Mouse (Mus musculus) left cerebral cortex, adult 8-10 months (tissue): ENCODE results near the gene H13. TPM values are rescaled to one million over a fixed set of nuclear protein-coding genes. Genes with fewer than 3 reads are reported as not detected.

ENCODE experiments used
- DNase-seq, 2 experiments: peaks; one replicate each; pipeline ENCODE4 v3.0.0; 2022; ENCODE audit warnings: low spot score in 2 of 2
- total RNA-seq, 4 experiments: library from RNA; stranded (reverse); gene quantifications; 2 replicates each; pipeline ENCODE4 v1.2.4; 2022

Gene H13
- total RNA-seq, 4 experiments from 2014 or later = 59.6 to 78.5 (median 71.8) TPM

GRCm38 (mm10) chr2:152733201-152733600, 63.9 kb downstream of the H13 start:
- no peak for DNase-seq

DNA sequence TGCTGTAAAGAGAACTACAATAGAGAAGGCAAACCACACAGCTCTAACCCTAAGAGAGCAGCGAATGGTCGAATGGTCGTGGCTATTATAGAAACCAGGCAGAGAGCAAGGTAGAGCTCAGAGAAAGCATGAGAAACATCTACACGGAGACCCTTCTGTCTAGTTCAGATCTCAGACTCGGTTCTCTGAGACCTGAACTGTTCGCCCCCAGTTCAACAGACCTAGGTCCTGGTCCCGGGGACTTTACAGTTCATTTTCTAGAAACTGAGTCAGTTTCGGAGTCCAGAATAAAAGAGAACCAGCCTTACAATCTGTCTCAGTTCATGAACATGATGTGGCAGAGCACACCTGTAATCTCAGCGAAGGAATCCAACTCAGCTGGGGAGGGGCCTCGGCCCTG, 65.2 kb downstream of the H13 start:
- no peak for DNase-seq

GRCm38 (mm10) chr2:152734984-152735383, 65.7 kb downstream of the H13 start:
- DNase-seq = peak; percentile 72 to 95

GRCm38 (mm10) chr2:152736090-152736601, 66.9 kb downstream of the H13 start, which contains the start of gene Id1:
Gene Id1 (plus strand): TSS chr2:152736251.
- DNase-seq = peak; percentile 34 to 57

GRCm38 (mm10) chr2:152736748-152737147, 67.5 kb downstream of the H13 start:
- no peak for DNase-seq

- DNase-seq = no peak
Measured at GRCm38 (mm10) chr2:152737306-152738221, 68.3 kb downstream of the H13 start.

- DNase-seq = no peak
Measured at GRCm38 (mm10) chr2:152738341-152738740, 69.1 kb downstream of the H13 start.

DNA sequence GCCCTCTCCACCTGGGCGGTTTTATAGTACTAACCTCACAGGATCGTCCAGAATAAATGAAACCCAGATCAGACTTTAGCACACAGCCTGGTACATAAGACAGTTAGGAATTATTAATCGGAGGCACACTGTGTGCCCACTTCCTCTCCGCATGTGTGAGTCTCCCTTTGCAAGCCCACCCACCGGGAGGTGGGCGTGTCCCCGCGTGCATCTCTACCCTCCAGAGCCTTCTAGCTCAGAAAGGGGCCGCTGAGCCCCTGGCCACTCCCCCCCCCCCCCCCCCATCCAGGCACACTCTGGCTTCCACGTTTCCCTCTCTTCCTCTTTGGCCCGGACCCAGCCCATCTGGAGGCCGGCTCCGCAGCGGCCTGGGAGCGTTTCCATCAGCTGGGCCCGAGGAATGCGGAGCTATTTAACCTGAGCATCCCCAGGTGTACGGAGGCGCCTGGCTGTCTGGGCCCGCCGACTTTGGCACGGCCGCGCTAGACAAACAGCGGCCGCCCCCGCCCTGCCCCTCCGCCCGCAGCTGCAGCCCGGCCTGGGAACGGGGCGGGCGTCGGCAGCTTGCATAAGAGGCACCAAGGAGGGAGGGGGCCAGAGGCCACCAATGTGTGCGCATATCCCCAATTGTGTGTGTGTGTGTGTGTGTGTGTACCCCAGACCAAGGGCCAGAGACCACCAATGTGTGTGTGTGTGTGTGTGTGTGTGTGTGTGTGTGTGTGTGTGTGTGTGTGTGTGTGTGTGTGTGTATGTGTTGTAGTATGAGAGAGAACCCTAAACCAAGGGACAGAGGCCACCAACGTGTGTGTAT, 70.0 kb downstream of the H13 start:
- DNase-seq = no peak

DNA sequence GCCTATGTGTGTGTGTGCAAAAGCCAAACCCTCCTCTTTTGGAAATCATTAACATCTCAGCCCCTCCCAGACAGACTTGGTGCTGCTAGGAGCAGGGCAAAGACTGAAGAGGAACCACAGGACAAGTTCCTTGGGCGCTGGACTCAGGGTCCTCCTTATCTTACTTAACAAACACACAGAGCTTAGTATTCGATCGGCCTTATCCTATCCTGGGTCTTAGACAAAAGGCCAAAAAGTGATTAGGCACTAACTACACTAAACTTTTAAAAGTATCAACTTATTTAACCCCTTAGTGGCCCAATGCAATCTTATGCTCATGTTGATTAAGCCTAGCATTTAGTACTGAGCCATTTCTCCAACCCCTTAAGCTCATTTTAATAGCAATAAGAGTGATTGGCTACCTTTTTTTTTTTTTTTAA, 70.6 kb downstream of the H13 start:
- no peak for DNase-seq

DNA sequence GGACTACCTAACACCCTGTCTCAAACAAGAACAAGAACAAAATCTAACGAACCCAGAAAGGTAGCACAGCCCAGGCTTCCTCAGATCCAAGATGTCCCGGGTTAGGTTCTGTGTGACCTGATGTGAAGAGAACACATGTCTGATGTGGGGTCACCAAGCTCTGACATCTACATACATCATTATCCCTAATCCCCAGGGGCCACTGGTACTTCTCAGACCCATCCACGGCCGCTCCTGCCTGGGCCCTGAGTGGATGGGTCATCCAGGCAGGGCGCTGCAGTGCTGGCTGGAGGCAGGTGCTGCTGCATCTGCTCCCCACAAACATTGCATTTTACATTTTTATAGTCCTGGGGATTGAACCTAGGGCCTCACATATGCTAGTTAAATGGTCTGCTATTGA, 71.2 kb downstream of the H13 start:
- DNase-seq = no peak

DNA sequence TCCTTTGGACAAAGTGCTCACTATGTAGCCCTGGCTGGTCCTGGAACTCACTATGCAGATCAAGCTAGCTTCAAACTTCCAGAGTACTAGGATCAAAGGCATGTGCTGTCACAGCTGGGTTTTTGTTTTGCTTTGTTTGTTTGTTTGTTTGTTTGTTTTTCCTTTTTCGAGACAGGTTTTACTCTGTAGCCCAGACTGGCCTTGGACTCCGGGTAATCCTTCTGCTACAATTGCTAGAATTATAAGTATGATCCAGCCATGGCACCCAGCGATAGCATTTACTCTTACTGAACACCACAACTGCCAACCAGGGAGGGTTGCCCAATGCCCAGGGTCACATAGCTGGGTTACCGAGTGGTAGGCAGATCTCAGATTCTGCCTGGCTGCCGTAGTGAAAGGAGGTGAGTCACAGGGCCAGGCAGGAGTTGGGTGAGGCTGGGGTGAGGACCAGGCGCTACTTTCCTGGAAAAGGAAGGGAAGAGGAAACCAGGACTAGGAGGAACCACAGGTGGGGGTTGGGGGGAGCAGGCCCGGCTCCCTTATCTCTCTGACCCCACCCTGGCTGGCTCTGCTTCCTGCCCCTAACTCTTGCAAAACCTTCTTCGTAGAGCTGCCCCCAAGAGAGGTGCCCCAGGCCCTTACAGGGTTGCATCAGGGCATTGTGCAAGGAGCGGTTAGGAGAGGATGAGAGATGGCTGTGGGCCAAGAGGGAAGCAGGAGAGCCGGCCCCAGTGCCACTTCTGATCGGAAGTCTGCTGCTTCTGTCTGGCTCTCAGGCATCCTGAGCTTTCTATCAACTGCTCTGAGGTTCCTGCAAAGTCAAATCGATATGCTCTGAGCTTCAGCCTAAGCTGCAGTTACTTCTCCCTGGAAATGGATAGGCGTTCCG, 72.1 kb downstream of the H13 start:
- no peak for DNase-seq

GRCm38 (mm10) chr2:152742435-152742834, 73.2 kb downstream of the H13 start:
- no peak for DNase-seq

GRCm38 (mm10) chr2:152753944-152754711, 84.9 kb downstream of the H13 start, which contains the start of gene Cox4i2:
Gene Cox4i2 (plus strand): TSS chr2:152754173.
- DNase-seq = no peak

- no peak for DNase-seq
Measured at GRCm38 (mm10) chr2:152756474-152757393, 87.5 kb downstream of the H13 start.

DNA sequence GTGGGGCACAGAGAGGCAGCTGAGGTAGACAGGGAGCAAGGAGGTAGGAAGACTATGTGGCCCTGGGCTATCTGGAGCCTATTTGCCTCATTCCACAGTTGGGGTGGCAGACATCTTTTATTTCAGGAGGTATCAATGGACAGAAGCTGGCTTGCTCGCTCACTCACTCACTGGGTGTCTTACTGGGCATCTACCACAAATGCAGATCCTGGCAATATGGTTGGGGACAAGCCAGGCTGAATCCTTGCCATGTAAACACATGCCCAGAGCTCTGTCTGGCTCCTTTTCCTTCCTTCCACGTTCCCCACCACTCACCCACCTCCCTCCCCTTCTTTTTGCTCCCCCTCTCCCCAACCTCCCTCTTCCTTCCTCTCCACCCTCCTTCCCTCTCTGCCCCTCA, 88.2 kb downstream of the H13 start:
- no peak for DNase-seq
